Mouse (Mus musculus) cerebellum, adult 11-12 months (tissue): Measurements from ENCODE around the gene Themis2.
"Not testable (repeated sequence)": the region's sequence is repeated elsewhere in the genome, so short reads cannot be mapped to it uniquely, and the experiment has no call there.

Experiments
- DNase-seq: peaks from one replicate; pipeline ENCODE4 v3.0.0; 2022

The Themis2 gene

GRCm38 (mm10) chr4:132798666-132799065 is 2.5 kb upstream of the Themis2 start:
- DNase-seq = not testable (repeated sequence)

GRCm38 (mm10) chr4:132798028-132798427 is 1.8 kb upstream of the Themis2 start:
- DNase-seq = no peak

GRCm38 (mm10) chr4:132797461-132797860 is 1.3 kb upstream of the Themis2 start:
- DNase-seq = no peak

- no peak for DNase-seq
Measured at GRCm38 (mm10) chr4:132795171-132795570, 1.0 kb downstream of the Themis2 start.

GRCm38 (mm10) chr4:132794760-132795159 is 1.4 kb downstream of the Themis2 start:
- DNase-seq = no peak

GRCm38 (mm10) chr4:132794028-132794427 is 2.2 kb downstream of the Themis2 start:
- no peak for DNase-seq

GRCm38 (mm10) chr4:132793322-132794004 is 2.7 kb downstream of the Themis2 start:
- DNase-seq = not testable (repeated sequence)

GRCm38 (mm10) chr4:132789731-132790130 is 6.5 kb downstream of the Themis2 start:
- DNase-seq = no peak

GRCm38 (mm10) chr4:132785228-132785627 is 11.0 kb downstream of the Themis2 start:
- no peak for DNase-seq

- no peak for DNase-seq
Measured at GRCm38 (mm10) chr4:132783732-132784131, 12.5 kb downstream of the Themis2 start.

GRCm38 (mm10) chr4:132780288-132780687 is 15.9 kb downstream of the Themis2 start:
- no peak for DNase-seq

- no peak for DNase-seq
Measured at GRCm38 (mm10) chr4:132778562-132779201, 17.5 kb downstream of the Themis2 start.

GRCm38 (mm10) chr4:132776764-132777163 is 19.4 kb downstream of the Themis2 start:
- no peak for DNase-seq

GRCm38 (mm10) chr4:132774905-132775304 is 21.3 kb downstream of the Themis2 start:
- no peak for DNase-seq

- no peak for DNase-seq
Measured at GRCm38 (mm10) chr4:132771776-132772175, 24.4 kb downstream of the Themis2 start.

- DNase-seq = peak; percentile 99
Measured at GRCm38 (mm10) chr4:132767914-132768876, 28.0 kb downstream of the Themis2 start, which contains the start of gene Rpa2. TSS of gene Rpa2 (plus strand) at chr4:132768332.

GRCm38 (mm10) chr4:132763125-132763524 is 33.1 kb downstream of the Themis2 start:
- DNase-seq = not testable (repeated sequence)

- no peak for DNase-seq
Measured at GRCm38 (mm10) chr4:132762602-132763001, 33.6 kb downstream of the Themis2 start.

GRCm38 (mm10) chr4:132760296-132760695 is 35.9 kb downstream of the Themis2 start:
- DNase-seq = no peak

GRCm38 (mm10) chr4:132757633-132758351 is 38.4 kb downstream of the Themis2 start:
- no peak for DNase-seq

GRCm38 (mm10) chr4:132756974-132757373 is 39.2 kb downstream of the Themis2 start, which contains the start of gene Smpdl3b:
TSS of gene Smpdl3b (minus strand) at chr4:132757252.
- no peak for DNase-seq

- DNase-seq = no peak
Measured at GRCm38 (mm10) chr4:132752992-132753391, 43.2 kb downstream of the Themis2 start.
